Mouse (Mus musculus): Measurements from ENCODE around the gene 3100002H09Rik.

GRCm38 (mm10) chr4:124603712-124604111, 6.9 kb downstream of the 3100002H09Rik start:
- no peak for TF ChIP-seq CTCF (IDR thresholded peaks at IDR 0.05; ENCODE audit: borderline replicate concordance, extremely low read depth, insufficient read depth, insufficient read length)
- no peak for TF ChIP-seq POLR2A (IDR thresholded peaks at IDR 0.05; ENCODE audit: borderline replicate concordance, extremely low read depth, insufficient read depth, insufficient read length, poor library complexity, severe bottlenecking)
